Mouse (Mus musculus) CH12.LX (cell line): ENCODE measurements around the gene Grk3.

Experiments used
- CTCF ChIP-seq, 2 experiments: IDR thresholded peaks in 1 of 2; conservative IDR thresholded peaks in 1 of 2; 2 replicates each; pipeline ENCODE4 v1.5.1; 2011 to 2012; ENCODE audit warnings: low read depth in 2 of 2, low read length in 2 of 2, improper control_type of control experiment in 1 of 2, inconsistent platforms in 1 of 2, mild to moderate bottlenecking in 1 of 2, moderate library complexity in 1 of 2
- POLR2A ChIP-seq: IDR thresholded peaks from 2 replicates; pipeline ENCODE4 v1.6.1; 2011; ENCODE audit warnings: low read depth, mild to moderate bottlenecking, improper control_type of control experiment, low read length

GRCm38 (mm10) chr5:112907504-112907903 lies 108.1 kb downstream of the Grk3 start:
- no peak for TF ChIP-seq CTCF (conservative IDR thresholded peaks at IDR 0.05 in 1 of 2, IDR thresholded peaks at IDR 0.05 in 1 of 2; ENCODE audit: low read depth in 2 of 2, low read length in 2 of 2)
- TF ChIP-seq POLR2A = no peak
